Mouse (Mus musculus) urinary bladder, postnatal 14 days (tissue): ENCODE data around the gene 1700025C18Rik.

Experiments used
- DNase-seq: peaks from one replicate; pipeline ENCODE4 v3.0.0; 2021; ENCODE audit warnings: low spot score

Gene 1700025C18Rik

DNA sequence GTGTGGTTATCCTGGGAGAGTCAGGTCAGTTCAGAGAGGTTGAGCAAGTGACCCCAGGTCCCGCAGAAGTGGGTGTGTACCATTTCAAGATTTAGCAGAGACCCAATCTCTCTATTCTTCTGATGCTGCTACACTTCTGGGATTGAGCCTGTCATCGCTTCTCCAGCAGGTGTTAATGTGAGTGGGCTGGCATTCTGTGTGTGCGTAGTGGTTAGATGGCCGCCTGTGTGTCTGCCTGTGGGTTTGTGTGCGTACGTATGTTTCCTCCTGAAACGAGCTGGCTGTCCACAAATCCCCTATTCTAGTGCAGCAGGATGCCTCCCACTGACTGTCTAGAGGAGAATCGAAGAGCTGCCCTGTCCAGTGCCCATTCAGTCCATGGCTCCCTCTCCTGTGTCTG is 12.5 kb downstream of the 1700025C18Rik start:
- DNase-seq = no peak

DNA sequence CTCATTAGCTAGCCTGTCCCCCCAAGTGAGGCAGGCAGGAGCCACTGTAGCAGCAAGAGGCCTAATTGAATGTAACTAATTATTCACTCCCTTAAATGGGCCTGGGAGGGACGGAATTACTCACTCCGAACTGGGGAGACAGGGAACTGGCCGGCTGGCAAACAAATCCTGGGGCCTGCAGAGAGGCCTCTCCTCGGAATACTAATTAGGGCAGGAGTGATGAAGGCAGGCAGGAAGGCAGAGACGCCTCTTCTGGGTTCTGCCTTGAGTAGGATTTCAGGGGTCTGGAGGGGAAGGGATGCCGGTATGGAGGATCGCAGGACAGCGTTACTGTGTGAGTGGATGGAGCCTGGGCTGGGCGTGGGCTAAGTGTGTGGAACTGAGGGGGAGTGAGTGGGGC is 13.5 kb downstream of the 1700025C18Rik start:
- no peak for DNase-seq

GRCm38 (mm10) chr2:165074937-165075336 is 15.6 kb downstream of the 1700025C18Rik start:
- DNase-seq = peak; percentile 71

DNA sequence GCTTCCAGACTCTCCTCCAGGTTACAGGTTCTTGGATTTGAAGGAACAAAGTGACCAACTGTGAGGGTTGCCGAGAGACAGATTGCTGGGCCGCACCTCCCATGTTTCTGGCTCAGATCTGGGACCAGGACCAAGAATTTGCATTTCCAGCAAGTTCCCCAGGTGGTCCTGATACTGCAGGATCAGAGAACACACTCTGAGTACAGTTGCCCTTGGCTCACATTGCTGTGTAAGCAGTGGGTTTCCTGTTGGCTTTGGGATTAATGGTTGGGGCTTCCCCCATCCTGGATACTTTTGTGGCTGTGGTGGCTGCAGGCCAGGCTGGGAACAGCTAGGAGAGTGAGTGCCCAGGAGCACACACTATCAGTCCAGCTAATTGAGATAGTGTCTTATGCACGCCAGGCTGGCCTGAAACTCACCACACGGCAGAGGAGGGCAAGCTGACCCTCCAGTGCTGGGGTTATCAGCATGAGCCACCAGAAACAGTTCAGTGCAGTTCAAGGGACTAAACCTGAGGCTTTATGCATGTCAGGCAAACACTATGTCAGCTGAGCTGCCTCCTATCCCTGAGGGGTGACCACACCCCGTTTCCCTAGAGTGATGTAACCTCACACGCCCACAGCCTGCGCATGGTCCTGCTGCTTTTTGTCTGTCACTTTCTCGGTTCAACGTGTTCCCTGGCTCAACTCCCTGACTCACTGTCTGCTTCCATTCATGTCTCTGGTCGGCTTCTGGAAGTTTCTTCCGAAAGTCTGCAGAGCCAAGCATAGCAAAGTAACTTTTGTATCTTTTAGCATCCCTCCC is 16.3 kb downstream of the 1700025C18Rik start:
- DNase-seq = peak; percentile 18

DNA sequence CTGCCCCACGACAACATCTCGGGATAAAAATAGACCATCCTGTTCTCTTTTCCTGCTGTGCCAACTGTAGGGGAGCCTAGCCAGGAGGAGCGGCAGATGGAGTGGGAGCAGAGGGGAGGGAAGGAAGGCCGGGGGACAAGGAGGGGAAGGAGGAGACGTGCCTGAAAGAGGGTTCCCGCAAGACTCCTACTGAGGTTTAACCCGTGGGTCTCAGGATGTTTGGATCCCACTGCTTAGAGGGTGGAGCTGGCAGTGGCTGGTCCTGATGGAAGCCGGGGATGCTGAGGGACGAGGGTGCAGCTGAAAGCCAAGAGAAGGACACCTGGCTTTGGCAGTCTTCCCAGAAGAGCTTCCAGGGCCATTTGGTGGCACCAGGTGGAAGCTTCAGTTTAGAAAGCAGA is 17.2 kb downstream of the 1700025C18Rik start:
- no peak for DNase-seq

DNA sequence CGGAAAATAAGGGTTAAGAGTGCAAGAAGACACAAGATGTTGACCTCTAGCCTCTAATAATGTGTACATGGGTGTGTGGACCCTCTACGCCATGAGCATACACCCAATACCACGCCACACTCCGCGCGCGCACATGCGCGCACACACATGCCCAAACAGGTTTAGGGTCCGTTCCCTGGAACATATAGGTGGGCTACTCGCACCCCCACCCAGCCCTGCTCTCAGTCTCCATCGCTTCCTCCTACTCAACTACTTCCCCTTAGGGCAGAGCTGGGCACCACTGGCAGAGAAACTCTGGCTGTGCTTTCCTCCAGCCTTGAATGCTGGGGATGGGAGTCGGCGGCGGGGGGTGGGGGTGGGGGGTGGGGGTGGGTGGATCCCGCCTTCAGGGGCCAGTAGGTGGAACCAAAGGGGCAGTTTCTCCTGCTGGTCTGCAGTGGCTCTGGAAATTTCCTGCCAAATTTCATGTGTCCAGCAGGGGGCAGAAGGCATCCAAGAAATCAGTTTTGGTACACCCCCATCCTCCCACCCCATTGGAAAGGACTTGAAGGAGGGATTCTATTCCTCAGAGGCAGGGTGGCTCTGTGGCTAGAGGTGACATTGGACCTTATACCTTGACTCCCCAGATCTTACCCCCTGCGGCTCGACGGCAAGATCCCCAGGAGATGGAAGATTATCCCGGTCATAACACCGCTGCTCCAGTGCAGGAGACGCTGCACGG is 20.3 kb downstream of the 1700025C18Rik start:
- peak; percentile 47 for DNase-seq

DNA sequence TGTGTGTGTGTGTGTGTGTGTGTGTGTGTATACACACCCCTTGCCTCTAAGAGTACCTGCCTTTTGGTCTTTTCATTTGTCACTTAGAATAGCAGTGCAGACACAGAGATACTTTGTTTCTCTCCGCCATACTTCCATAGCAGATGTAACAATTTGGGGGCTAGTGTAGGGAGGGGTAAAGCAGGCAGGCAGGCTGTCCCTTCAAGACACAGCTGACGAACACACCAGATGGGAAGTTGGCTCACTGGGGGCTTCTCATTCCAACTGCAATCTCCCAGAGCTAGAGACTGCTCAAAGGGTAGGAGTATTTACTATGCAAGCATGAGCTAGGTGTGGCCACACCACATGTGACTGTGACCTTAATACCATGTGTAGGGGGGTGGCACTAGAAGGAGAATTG is 21.7 kb downstream of the 1700025C18Rik start:
- DNase-seq = no peak

DNA sequence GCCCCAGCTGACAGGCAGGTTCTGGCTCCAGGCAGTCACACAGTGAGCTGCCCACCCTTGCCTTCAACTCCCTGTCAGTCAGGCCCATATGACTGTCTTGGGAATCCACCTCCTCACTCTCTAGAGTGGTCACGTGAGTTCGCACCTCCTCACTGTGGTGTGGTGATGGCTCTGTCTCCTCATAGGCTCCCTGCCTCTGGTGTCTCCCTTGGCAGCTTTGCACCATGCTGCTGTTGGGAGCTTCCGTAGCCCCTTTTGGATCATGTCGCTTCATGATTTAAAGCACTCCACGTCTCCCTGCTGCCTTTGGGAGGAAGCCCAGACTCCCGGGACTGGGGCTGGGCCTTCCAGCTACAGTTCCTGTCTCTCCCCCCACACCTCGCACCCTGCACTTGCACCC is 26.1 kb downstream of the 1700025C18Rik start:
- no peak for DNase-seq

DNA sequence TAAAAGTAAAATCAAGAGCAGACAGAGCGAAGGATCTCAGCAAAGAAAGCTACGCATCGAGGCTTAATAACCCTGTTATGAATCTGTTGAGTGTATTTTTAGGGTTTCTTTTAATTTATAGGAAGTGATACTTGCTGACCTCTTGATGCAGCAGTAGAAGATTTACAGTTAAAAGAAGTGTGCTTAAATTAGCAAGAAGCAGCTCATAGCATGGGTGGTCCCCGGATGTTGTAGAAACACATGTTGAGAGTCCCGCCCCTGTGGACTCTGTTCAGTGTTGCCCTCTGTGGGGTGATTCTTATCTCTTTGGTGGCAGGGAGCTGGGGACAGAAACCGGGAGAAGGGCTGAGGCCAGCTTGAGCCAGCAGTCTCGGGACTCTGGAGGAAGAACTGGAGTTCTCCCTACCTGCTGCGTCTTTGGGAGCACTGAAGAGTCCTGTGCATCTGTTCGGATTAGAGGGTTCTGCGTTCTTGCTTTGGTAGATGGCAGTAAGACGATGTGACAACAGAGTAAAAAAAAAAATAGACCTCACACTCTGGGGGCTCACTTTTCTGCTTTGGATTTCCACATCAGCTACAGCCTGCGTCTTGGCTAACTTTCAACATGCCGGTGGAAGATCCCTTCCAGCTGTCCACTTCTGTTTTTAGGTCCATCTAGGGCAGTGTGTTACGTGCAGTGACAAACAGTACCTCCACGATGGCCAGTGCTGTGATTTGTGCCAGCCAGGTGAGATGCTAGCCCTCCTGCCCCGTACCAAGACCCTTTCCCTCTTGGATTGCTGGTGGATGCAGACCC is 28.7 kb downstream of the 1700025C18Rik start:
- DNase-seq = peak; percentile 27

DNA sequence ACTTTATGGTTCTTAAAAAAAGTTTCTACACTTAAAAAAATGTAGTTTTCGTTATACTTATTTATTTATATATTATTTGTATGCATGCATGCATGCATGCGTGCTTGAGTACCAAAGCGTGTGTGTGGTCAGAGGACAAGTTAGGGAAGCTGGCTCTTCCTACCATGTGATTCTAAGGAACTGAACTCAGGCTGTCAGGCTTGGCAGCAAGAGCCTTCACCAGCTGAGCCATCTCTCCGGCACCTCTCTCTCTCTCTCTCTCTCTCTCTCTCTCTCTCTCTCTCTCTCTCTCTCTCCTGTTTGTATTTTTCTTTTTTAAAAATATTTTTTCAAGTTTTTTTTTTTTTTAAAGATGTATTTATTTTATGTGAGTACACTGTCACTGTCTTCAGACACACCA is 30.6 kb downstream of the 1700025C18Rik start:
- DNase-seq = no peak

DNA sequence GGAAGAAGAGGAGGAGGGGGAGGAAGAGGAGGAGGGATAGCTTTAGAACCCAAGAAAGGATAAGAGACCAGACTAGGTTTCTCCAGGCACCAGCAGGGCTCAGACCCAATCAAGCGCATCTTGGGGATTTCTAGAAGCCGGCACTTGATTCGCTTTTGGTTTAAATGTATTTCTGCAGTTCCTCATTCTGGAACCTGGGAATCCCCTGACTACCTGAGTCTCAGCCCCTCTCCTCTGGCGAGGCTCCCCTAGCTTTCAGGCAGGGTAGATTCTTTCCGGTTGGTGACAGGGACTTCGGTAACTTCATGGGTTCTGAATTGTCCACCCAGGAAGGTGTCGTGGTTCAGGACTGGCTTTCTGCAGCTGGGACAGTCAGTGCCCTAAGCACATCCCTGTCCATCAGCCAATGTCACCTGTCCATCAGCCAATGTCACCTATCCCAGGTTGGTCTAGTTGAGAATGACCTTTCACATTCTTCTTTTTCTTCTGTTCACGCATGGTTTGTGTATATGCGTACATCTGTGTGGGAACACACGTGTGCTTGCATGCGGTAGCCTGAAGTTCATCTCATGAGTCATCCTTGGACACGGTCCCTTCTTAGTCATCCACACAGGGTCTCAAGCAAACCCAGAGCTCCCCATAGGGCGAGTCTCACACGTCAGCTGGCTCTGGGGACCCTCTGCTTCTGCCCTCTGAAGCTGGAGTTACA is 34.0 kb downstream of the 1700025C18Rik start:
- DNase-seq = no peak

DNA sequence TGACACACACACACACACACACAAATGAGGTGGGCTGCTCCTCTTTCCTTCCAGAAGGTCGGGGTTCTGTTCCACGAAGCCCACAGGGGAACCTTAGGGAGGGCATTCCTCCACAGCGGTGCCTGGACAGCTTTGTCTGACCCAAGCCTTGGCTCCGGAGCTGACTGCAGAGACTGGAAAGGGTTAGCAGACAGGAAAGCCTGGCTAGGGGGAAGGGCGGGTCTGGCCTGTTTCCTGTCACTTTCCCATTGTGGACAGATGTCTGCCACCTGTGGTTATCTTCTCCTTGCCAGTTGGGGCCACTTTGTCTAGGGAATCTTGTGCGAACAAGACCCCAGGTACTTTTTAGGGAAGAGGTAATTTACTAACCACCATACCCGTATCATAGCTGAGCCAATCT is 34.6 kb downstream of the 1700025C18Rik start:
- no peak for DNase-seq

- peak; percentile 58 for DNase-seq
These were observed 35.4 kb downstream of the 1700025C18Rik start, which contains the start of gene Cd40 for GRCm38 (mm10) chr2:165054888-165055852. TSS of gene Cd40 (plus strand) at chr2:165055627.

DNA sequence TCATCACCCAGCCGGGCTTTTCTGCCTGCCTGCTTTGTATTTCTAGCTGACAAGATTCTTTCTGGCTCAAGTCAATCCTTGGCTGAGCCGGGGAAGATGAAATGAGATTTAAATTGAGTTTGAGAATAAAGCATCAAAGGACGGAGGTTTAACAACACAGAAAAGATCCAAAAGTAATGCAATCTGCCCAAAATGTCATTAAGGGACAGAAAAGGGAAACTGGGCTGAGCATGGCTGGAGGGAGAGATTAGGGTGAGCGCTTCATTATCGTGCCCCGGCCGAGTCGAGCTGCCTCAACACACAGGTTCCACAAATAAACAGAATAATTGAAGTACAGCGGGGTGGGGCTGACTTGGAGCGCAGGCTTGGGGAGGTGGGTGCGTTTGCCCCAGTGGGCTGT is 39.0 kb downstream of the 1700025C18Rik start:
- DNase-seq = no peak

- no peak for DNase-seq
These were observed 39.6 kb downstream of the 1700025C18Rik start for GRCm38 (mm10) chr2:165050826-165051548.

- DNase-seq = no peak
These were observed 41.5 kb downstream of the 1700025C18Rik start for GRCm38 (mm10) chr2:165049044-165049443.

- DNase-seq = no peak
These were observed 46.8 kb downstream of the 1700025C18Rik start for GRCm38 (mm10) chr2:165043729-165044128.

DNA sequence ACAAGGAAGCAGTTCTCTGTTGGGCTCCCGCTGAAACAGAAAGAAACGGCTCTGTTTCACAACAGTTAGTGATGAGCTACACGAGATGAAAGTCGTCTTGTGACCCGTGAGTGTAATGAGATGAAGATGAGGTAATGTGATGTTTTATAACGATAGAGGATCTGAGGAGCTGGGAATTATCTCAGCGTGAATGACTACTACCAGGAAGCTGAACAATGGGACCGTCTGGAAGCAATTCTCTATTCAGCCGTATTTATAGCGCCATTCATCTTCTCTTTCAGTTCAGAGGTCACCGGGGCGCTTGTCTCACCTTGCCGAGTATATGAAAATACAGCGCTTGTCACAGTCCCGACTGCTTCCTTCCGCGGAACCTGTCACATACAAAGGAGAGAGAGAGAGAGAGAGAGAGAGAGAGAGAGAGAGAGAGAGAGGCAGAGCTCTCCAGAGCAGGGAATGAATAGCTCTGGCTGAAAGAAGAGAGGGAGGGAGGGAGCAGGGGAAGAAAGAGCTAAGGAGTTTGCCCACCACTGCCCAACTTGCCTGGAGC is 47.4 kb downstream of the 1700025C18Rik start:
- no peak for DNase-seq

GRCm38 (mm10) chr2:165042126-165042525 is 48.4 kb downstream of the 1700025C18Rik start:
- DNase-seq = no peak

DNA sequence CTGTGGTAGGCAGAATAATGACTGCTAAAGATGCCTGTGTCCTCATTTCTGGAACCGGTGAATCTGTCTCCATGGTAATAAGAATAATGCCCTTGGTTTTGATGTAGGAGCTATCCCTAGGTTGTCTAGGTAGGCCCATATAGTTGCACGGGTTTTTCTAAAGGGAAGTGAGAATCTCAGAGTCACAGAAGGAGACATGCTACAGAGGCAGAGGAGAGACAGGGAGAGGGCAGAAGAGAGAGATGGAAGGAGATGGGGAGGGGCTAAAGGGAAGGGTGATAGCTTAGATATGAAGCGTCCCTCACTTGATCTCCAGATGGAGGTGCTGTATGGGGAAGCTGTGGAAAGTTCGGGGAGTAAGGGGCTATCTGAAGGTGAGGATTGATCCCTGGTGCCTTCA is 53.1 kb downstream of the 1700025C18Rik start:
- DNase-seq = no peak
